Mouse (Mus musculus) heart, postnatal 0 days (tissue): Measurements from ENCODE around the gene Prdm16.

Experiments used
- CTCF ChIP-seq: IDR thresholded peaks from 2 replicates; pipeline ENCODE4 v1.5.1; 2016; ENCODE audit warnings: antibody characterized with exemption, control low read depth, low read depth
- EP300 ChIP-seq: IDR thresholded peaks from 2 replicates; pipeline ENCODE4 v1.6.1; 2016; ENCODE audit warnings: antibody characterized with exemption, low read depth

DNA sequence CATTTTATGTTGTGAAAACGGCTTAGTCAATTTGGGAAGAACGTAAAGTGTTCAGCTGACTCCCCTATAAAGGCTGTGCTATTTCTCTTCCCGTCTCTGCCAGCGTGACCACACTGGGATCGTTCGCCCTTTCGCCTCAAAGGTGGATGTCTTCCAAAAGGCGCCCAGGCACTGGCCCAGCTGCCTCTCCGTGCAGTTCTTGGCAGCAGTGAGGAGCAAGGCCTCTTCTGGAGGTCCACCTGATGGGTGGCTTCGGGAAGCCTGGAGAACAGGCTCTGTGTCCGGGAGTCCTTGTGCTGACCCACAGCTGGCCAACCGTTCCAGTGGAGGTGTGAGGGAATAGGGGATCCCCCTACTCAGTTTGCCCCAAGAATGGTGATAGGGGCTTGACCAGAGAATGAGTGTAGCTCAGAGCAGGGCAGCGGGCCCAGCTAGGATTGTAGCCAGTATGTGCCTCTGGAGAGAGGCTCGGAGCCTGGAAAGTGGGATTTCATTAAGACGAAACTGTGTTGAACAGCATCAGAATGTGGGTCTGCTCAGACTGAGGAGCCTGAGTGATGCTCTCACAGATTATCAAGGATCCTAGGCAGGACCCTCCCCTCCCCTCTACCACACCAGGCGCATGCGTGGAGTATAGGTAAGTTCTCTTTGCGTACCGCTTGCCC is 12.5 kb upstream of the Prdm16 start:
- no peak for TF ChIP-seq CTCF
- TF ChIP-seq EP300 = no peak
